Mouse (Mus musculus): Measurements from ENCODE around the gene Nhlrc4.

Nhlrc4 gene

GRCm38 (mm10) chr17:25944366-25945163 lies at the start of gene Nhlrc4, which contains the start of gene Pigq:
TSS of gene Nhlrc4 (minus strand) at chr17:25944961.
TSS of gene Pigq (minus strand) at chr17:25944936.
- no peak for DNase-seq (ENCODE audit: low spot score in 2 of 2)

GRCm38 (mm10) chr17:25993489-25993888 lies 48.7 kb upstream of the Nhlrc4 start:
- DNase-seq (ENCODE audit: low spot score in 2 of 2) = no peak

GRCm38 (mm10) chr17:25992274-25992673 lies 47.5 kb upstream of the Nhlrc4 start:
- no peak for DNase-seq (ENCODE audit: low spot score in 2 of 2)

DNA sequence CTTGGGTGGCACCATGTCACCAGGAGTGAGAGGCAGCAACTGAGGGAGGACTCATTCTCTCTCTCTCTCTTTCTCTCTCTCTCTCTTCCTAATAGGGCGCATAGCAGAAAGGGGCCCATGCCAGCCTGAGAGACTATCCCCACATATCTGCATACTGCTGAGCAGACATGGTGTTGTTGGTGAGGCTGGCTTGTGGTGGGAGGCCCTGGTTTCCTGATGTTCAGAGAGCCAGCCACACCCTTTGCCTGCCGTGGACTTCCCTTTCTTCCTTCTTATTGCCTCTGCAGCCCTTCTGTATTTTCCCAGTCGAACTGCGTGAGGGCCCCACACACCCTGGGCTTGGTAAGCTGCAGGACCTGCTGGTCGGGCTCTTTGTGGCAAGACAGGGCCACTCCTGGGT lies 45.6 kb upstream of the Nhlrc4 start:
- DNase-seq (ENCODE audit: low spot score in 2 of 2) = no peak

DNA sequence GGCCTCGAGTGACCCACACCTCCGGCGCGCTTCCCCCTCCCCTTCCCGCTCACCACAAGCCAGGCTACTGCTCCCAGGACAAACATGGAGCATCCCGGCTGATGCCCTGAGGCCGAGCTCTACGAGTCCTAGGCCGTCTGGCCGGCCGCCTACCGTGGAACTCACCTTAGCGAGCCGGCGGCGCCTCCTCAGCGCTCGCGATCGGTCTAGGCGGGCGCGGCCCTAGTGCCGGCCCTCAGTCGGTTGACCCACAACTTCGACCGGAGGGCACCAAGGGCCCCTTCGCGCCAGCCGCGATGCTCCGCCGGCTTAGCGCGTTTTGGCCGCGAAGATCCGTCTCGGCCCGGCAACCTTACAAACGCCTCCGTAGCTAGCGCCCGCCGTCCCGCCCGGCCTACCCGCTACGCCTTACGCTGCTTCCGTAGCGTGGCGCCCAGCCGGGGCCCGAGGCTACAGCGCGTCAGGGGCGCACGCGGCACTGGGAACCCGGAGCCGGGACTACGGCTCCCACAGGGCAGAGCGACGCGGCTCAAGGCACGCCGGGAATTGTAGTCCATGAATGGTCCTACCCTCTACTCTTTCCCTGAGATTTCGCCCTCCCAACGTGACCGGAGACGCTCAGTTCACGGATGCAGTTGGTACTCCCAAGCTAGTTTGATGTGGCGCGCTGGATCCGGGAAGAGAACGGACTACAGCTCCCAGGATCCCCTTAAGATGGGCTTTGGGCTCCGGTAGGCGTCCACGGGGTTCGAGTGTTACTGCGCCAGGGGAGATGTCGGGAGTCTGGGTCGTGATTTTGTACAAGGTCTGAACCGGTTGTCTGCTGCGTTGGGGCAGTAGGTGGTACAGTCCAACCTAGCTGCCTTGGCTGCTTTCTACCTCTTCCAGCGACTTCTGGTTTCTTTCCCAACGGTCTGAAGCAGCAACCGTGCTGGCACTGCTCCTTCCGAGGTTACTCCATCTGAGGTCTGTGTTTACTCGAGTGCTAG lies 40.8 kb upstream of the Nhlrc4 start, which contains the start of gene Capn15:
Capn15 (minus strand) TSS at position 491 of the 989 bp plus-strand sequence.
- peak; percentile 74 to 85 for DNase-seq (ENCODE audit: low spot score in 2 of 2)

DNA sequence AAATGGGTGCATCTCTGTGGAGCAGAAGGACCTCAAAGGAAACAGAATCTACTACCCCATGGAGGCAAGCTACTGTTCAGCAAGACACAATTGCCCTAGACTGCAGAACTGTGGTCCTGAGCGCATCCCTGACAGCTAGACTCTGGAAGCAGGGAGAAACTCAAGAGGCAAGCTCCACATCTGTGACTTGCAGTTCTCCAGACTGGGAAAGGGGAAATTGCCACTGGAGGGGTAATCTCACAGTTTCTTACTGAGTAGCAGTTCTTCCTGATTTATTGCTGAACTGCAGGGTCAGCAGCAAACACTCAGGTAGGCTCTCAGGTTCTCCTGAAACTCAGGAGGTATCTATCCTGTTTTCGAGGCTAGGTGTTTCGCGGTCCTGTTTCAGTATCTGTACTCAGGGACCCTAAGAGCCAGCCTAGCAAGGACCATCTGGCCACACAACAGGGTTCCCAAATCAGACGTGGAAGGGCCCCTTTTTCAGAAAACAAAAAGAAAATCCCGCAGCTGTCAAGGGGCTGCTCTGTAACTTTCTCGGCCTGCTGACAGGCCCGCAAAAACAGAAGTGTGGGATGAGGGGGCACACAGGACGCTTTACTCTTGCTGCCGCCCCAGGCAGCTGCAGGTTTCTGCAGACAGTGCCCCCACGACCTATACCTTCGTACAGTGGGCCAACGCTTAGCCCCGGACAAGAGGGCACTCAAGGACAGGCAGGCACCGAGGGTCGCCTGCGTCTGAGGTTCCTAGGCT lies 40.0 kb upstream of the Nhlrc4 start:
- no peak for DNase-seq (ENCODE audit: low spot score in 2 of 2)

- no peak for DNase-seq (ENCODE audit: low spot score in 2 of 2)
Measured at GRCm38 (mm10) chr17:25984066-25984465, 39.3 kb upstream of the Nhlrc4 start.

DNA sequence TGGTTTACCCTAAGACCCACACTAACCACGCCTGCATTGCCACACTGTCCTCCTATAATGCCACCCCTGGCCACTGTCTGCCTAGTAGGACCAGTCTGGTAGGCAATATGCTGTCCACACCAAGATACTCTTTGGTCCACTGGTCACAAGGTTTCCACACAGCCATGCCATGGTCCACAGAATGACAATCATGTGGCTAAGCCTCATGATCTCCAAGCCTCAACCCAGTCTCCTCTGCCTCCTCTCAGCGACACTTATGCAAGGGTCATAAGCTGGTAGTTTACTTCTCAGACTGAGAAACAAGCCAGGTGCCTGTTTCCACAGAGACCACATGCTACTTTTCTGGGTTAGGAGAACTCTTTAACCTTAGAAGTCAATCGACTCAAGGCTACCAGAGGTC lies 38.2 kb upstream of the Nhlrc4 start:
- DNase-seq (ENCODE audit: low spot score in 2 of 2) = no peak

DNA sequence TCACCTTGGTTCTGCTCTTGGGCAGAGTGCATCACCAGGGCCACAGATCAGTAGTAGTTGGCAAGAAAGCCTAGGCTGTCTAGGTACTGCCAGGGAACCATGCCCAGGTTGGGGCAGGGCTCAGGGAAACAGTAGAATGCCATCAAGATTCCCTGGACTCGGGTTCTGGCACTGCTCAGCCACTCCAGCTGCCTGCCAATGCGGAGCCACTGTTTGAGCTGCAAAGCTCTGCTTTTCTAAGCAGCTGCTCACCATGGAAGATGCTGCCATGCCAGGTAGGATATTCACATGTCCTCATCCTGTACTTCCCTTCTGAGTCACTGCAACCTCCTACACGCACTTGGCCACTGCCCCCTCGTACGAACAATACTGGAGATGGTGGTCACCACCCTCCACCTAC lies 36.1 kb upstream of the Nhlrc4 start:
- DNase-seq (ENCODE audit: low spot score in 2 of 2) = no peak

GRCm38 (mm10) chr17:25979829-25980738 lies 35.3 kb upstream of the Nhlrc4 start:
- DNase-seq (ENCODE audit: low spot score in 2 of 2) = no peak

- DNase-seq (ENCODE audit: low spot score in 2 of 2) = peak in 1 of 2 experiments; percentile 13
Measured at GRCm38 (mm10) chr17:25970954-25971707, 26.4 kb upstream of the Nhlrc4 start.

- no peak for DNase-seq (ENCODE audit: low spot score in 2 of 2)
Measured at GRCm38 (mm10) chr17:25970448-25970847, 25.7 kb upstream of the Nhlrc4 start.

GRCm38 (mm10) chr17:25968176-25968575 lies 23.4 kb upstream of the Nhlrc4 start:
- DNase-seq (ENCODE audit: low spot score in 2 of 2) = no peak

- no peak for DNase-seq (ENCODE audit: low spot score in 2 of 2)
Measured at GRCm38 (mm10) chr17:25967652-25968051, 22.9 kb upstream of the Nhlrc4 start.

DNA sequence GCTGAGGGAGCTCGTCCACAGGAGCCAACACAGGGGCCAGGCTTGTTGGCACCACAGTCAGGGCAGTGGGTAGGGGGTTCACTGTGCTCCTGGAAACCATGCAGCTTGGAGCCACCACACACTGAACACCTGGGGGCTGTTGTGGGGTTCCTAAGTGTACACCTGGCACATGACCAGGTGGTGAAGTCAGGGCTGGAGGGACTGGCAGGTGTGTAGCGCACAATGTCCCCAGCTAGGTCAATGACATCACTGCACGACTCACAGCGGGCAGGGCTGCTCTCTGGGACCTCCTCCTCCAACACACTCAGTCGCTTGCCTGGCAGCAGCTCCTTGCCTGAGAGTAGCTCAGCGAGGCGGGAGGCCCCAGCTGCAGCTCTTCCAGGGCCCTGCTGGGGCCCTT lies 19.5 kb upstream of the Nhlrc4 start:
- DNase-seq (ENCODE audit: low spot score in 2 of 2) = no peak

DNA sequence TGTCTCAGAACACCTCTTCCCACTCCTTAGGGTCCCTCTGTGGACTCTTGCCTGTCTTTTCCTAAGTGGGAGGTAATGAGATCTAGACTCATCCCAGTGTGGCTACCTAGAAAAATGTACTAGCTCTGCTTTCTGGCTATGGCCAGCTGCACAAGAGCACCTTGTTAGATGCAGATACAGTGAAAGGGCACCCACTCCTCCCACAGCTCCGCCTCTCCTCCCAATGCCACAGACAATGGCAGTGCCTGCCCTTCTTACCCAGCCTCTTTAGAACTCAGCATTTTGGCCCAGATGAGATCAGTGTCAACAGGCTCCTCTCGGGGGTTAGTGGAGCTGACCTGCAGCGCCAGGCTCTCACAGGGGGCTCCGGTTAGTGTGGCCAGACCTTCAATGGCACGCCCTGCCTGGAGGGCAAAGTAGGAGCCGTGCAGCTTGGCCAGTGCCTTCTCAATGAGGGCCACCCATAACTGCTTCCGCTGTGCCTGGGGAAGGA lies 17.7 kb upstream of the Nhlrc4 start:
- no peak for DNase-seq (ENCODE audit: low spot score in 2 of 2)

DNA sequence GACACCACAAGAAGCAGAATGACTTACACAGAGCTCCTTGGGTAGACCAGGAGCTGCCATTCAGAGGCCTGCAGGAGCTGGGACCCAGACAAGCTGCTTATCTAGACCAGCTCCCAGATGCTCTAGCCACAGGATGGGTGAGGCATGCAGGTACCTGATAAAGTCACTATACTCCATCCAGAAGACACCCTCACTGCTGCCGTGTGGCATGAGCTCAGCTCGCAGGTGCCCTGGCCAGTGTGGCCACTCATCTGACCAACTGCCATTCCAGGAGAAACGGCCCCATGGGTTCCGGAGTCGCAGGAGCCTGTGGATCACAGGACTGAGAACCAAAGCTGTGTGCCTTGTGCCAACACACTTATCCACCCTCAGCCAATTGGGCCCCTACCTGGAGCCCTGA lies 16.8 kb upstream of the Nhlrc4 start:
- no peak for DNase-seq (ENCODE audit: low spot score in 2 of 2)

- no peak for DNase-seq (ENCODE audit: low spot score in 2 of 2)
Measured at GRCm38 (mm10) chr17:25959630-25960467, 15.1 kb upstream of the Nhlrc4 start.

Measured in natural killer cell, adult 2 months (primary cell).